8 mouse cellular contexts compared by ENCODE assay signal in genomic region chr3:136671161-136671939, GRCm38 (mm10). TPM values are rescaled to one million over a fixed set of nuclear protein-coding genes. Genes with fewer than 3 reads are reported as not detected.
DNase-seq lines count a peak whose midpoint lies in the region; ATAC-seq and TF ChIP-seq lines count a peak whose summit lies in the region.

No protein-coding gene starts in this region.

- no peaks in the 10 kb centered on the region for H3K27me3 ChIP-seq in limb, embryonic 15.5 days
- no peaks in the 10 kb centered on the region for H3K27me3 ChIP-seq in midbrain, postnatal 0 days (ENCODE audit: insufficient read depth, low read length)

- peak overlapping the region; percentile 74 for H3K4me2 ChIP-seq in limb, embryonic 15.5 days
- peak overlapping the region; percentile 51 for H3K4me2 ChIP-seq in midbrain, postnatal 0 days (ENCODE audit: low read depth, low read length, poor library complexity, severe bottlenecking)

- peaks cover 17% of the 10 kb centered on the region for H3K4me1 ChIP-seq in limb, embryonic 15.5 days
- H3K4me1 ChIP-seq in midbrain, postnatal 0 days (ENCODE audit: insufficient read depth, low read length) = 0 out of 2 replicates have a peak, but pooled peaks cover 2% of the 10 kb centered on the region

- no peak; the same call in 1 of the 2 replicates for ATAC-seq in frontal cortex, adult (ENCODE audit: low TSS enrichment)
- ATAC-seq in limb, embryonic 15.5 days (ENCODE audit: insufficient number of reproducible peaks, low FRiP score, low TSS enrichment, low read depth) = 0 out of 2 replicates have a peak, but pooled peaks have one; percentile 22
- ATAC-seq in midbrain, postnatal 0 days (ENCODE audit: low FRiP score) = peak; percentile 62

- under 1% methylated on average over 49 of the region's 52 CpGs for WGBS in limb, embryonic 15.5 days
- 2% methylated on average over 43 of the region's 52 CpGs for WGBS in midbrain, postnatal 0 days

- peak overlapping the region; percentile 96 for H3K4me3 ChIP-seq in limb, embryonic 15.5 days
- peak overlapping the region; percentile 96 for H3K4me3 ChIP-seq in midbrain, postnatal 0 days (ENCODE audit: low read depth, low read length)

- H3K9me3 ChIP-seq in limb, embryonic 15.5 days = no peaks in the 10 kb centered on the region
- no peaks in the 10 kb centered on the region for H3K9me3 ChIP-seq in midbrain, postnatal 0 days (ENCODE audit: low read length)

- peak overlapping the region; percentile 60 for H3K9ac ChIP-seq in limb, embryonic 15.5 days
- peak overlapping the region; percentile 93 for H3K9ac ChIP-seq in midbrain, postnatal 0 days (replicated peaks; ENCODE audit: low read length, poor library complexity, severe bottlenecking)

- no peaks in the 10 kb centered on the region for H3K36me3 ChIP-seq in limb, embryonic 15.5 days
- no peaks in the 10 kb centered on the region for H3K36me3 ChIP-seq in midbrain, postnatal 0 days (ENCODE audit: insufficient read depth, low read length)

- TF ChIP-seq CTCF in midbrain, postnatal 0 days (IDR thresholded peaks at IDR 0.05) = no peak

- DNase-seq in frontal cortex, adult 2 months (ENCODE audit: extremely low spot score in 1 of 2, low spot score in 1 of 2) = peak; percentile 48 to 71
- peak; percentile 72 for DNase-seq in embryo, embryonic 9.5 days (ENCODE audit: extremely low spot score)
- DNase-seq in heart, adult 9 months (ENCODE audit: low spot score in 2 of 2) = peak; percentile 77 to 82
- peak; percentile 77 for DNase-seq in kidney, adult 9 months
- peak; percentile 82 for DNase-seq in midbrain, postnatal 0 days (ENCODE audit: low spot score)
- DNase-seq in spleen, postnatal 4 days (ENCODE audit: low spot score in 2 of 2) = peak; percentile 62 to 83

- peak overlapping the region; percentile 96 for H3K27ac ChIP-seq in limb, embryonic 15.5 days
- H3K27ac ChIP-seq in midbrain, postnatal 0 days (ENCODE audit: low read depth, low read length) = peak overlapping the region; percentile 95

RNA-seq across cellular contexts. Expression of gene Ppp3ca, which starts 1.4 kb away (rescaled TPM):
- 403 and 422 TPM in 2 replicates for polyA plus RNA-seq in frontal cortex, adult 2 months (2012; rRNA removed)
- 55.4 and 60.8 TPM in 2 replicates for polyA plus RNA-seq in limb, embryonic 15.5 days (2015; fragmentation: Nextera tagmentation; extraction: Ambion mirVana)
- 159 and 180 TPM in 2 replicates for total RNA-seq in midbrain, postnatal 0 days (2014; rRNA removed)
- polyA plus RNA-seq in midbrain, postnatal 0 days (2015; fragmentation: Nextera tagmentation; extraction: Ambion mirVana) = 161 and 184 TPM in 2 replicates
